Mouse (Mus musculus) limb, embryonic 14.5 days (tissue): ENCODE data around the gene Foxn3. TPM values are rescaled to one million over a fixed set of nuclear protein-coding genes. Genes with fewer than 3 reads are reported as not detected.

Experiments used
- ATAC-seq: fragments of 200-750 bp; cut with Nextera tagmentation; 2 replicates; pipeline ENCODE4 v1.8.0; 2017; ENCODE audit warnings: low read depth, moderate number of reproducible peaks, moderate TSS enrichment; ENCODE audit not compliant: low FRiP score
- DNase-seq: peaks from one replicate; pipeline ENCODE4 v3.0.0-alpha.2; 2015; ENCODE audit warnings: low spot score
- H3K27ac ChIP-seq: fragments of 300-500 bp; sonication (generic); replicated peaks from 2 replicates; pipeline ENCODE4 v1.5.1; 2014; ENCODE audit warnings: low read depth, mild to moderate bottlenecking, low read length, moderate library complexity, mixed read lengths
- H3K27me3 ChIP-seq: fragments of 300-500 bp; sonication (generic); 2 replicates; pipeline ENCODE4 v1.6.1; 2014; ENCODE audit warnings: low read length, mixed read lengths; ENCODE audit not compliant: control insufficient read depth, insufficient read depth
- H3K36me3 ChIP-seq: fragments of 300-500 bp; sonication (generic); 2 replicates; pipeline ENCODE4 v1.6.1; 2014; ENCODE audit warnings: mild to moderate bottlenecking, low read length, moderate library complexity, mixed read lengths; ENCODE audit not compliant: control insufficient read depth, insufficient read depth
- H3K4me1 ChIP-seq: fragments of 300-500 bp; sonication (generic); 2 replicates; pipeline ENCODE4 v1.6.1; 2014; ENCODE audit warnings: antibody characterized with exemption, low read length, mixed read lengths; ENCODE audit not compliant: control insufficient read depth, insufficient read depth
- H3K4me2 ChIP-seq: fragments of 300-500 bp; sonication (generic); replicated peaks from 2 replicates; pipeline ENCODE4 v1.6.1; 2014; ENCODE audit warnings: low read depth, mild to moderate bottlenecking, low read length, moderate library complexity; ENCODE audit not compliant: severe bottlenecking
- H3K4me3 ChIP-seq: fragments of 300-500 bp; sonication (generic); replicated peaks from 2 replicates; pipeline ENCODE4 v1.5.1; 2014; ENCODE audit warnings: low read length
- H3K9ac ChIP-seq: fragments of 300-500 bp; sonication (generic); 2 replicates; pipeline ENCODE4 v1.6.1; 2014; ENCODE audit warnings: mild to moderate bottlenecking, low read depth, low read length, moderate library complexity; ENCODE audit not compliant: severe bottlenecking
- H3K9me3 ChIP-seq: fragments of 300-500 bp; sonication (generic); 2 replicates; pipeline ENCODE4 v1.6.1; 2016; ENCODE audit warnings: low read length; ENCODE audit not compliant: control insufficient read depth
- POLR2A ChIP-seq: fragments of 200-500 bp; IDR thresholded peaks from 2 replicates; pipeline ENCODE4 v1.8.0; 2012; ENCODE audit warnings: inconsistent platforms, mild to moderate bottlenecking, moderate library complexity, borderline replicate concordance; ENCODE audit not compliant: insufficient read depth, insufficient read length; ENCODE audit errors: extremely low read depth
- whole genome bisulfite sequencing: fragments of 180-500 bp; shearing (Covaris S2); extraction: QIAGEN DNeasy Blood & Tissue Kit; methylation state at CpG from one replicate; pipeline ENCODE4 v1.1.7; 2014; 5-methylcytosine and 5-hydroxymethylcytosine counted together
- polyA plus RNA-seq, 2 experiments: library from polyadenylated mRNA; depleted of rRNA in 1 of 2; stranded (reverse) in 1 of 2; unstranded in 1 of 2; fragments of >200 nt; fragmentation: Nextera tagmentation in 1 of 2; extraction: Ambion mirVana in 1 of 2; gene quantifications; 2 replicates each; pipeline versions ENCODE4 v1.2.1 to v1.2.3; 2012 to 2014

Foxn3 gene
- polyA plus RNA-seq, 2 experiments = 27.6 to 118 TPM

GRCm38 (mm10) chr12:99365999-99366398 lies 197.4 kb downstream of the Foxn3 start:
- no peak overlapping the region for H3K4me2 ChIP-seq
- no peaks in the 10 kb centered on the region for H3K36me3 ChIP-seq
- DNase-seq = no peak
- no peak overlapping the region for H3K4me3 ChIP-seq
- TF ChIP-seq POLR2A = no peak
- H3K9me3 ChIP-seq = no peaks in the 10 kb centered on the region
- H3K4me1 ChIP-seq = peaks cover 8% of the 10 kb centered on the region; the same call in 1 of the 2 replicates
- WGBS = 79% methylated on average over 9 of the region's 9 CpGs
- H3K27ac ChIP-seq = no peak overlapping the region
- H3K9ac ChIP-seq = no peak overlapping the region
- ATAC-seq = no peak
- H3K27me3 ChIP-seq = no peaks in the 10 kb centered on the region

- no peak overlapping the region for H3K4me3 ChIP-seq
- no peak for ATAC-seq
- 75% methylated on average over 6 of the region's 6 CpGs for WGBS
- peaks cover 8% of the 10 kb centered on the region; the same call in 1 of the 2 replicates for H3K4me1 ChIP-seq
- H3K4me2 ChIP-seq = no peak overlapping the region
- no peaks in the 10 kb centered on the region for H3K36me3 ChIP-seq
- H3K27ac ChIP-seq = no peak overlapping the region
- no peak overlapping the region for H3K9ac ChIP-seq
- H3K9me3 ChIP-seq = no peaks in the 10 kb centered on the region
- no peak for DNase-seq
- H3K27me3 ChIP-seq = no peaks in the 10 kb centered on the region
- no peak for TF ChIP-seq POLR2A
Measured at GRCm38 (mm10) chr12:99364201-99364600, 199.2 kb downstream of the Foxn3 start.

GRCm38 (mm10) chr12:99363024-99363423 lies 200.4 kb downstream of the Foxn3 start:
- ATAC-seq (no peak), DNase-seq (no peak)
- Histone ChIP-seq H3K9me3 (no peaks in the 10 kb centered on the region), H3K4me1 (peaks cover 7% of the 10 kb centered on the region; the same call in 1 of the 2 replicates), H3K4me2 (no peak overlapping the region), H3K27ac (no peak overlapping the region), H3K27me3 (no peaks in the 10 kb centered on the region), H3K9ac (no peak overlapping the region), H3K4me3 (no peak overlapping the region), H3K36me3 (no peaks in the 10 kb centered on the region)
- no peak for TF ChIP-seq POLR2A
- WGBS = 77% methylated on average over 6 of the region's 6 CpGs

- Histone ChIP-seq H3K27me3 (no peaks in the 10 kb centered on the region), H3K9ac (no peak overlapping the region), H3K9me3 (no peaks in the 10 kb centered on the region), H3K4me2 (no peak overlapping the region), H3K4me3 (no peak overlapping the region), H3K4me1 (peaks cover 7% of the 10 kb centered on the region; the same call in 1 of the 2 replicates), H3K27ac (no peak overlapping the region), H3K36me3 (no peaks in the 10 kb centered on the region)
- no peak for TF ChIP-seq POLR2A
- DNase-seq = no peak
- 64% methylated on average over 5 of the region's 5 CpGs for WGBS
- ATAC-seq = no peak
Measured at GRCm38 (mm10) chr12:99361752-99362132, 201.6 kb downstream of the Foxn3 start.

GRCm38 (mm10) chr12:99360958-99361751 lies 202.2 kb downstream of the Foxn3 start:
- no peak overlapping the region for H3K27ac ChIP-seq
- no peak overlapping the region for H3K9ac ChIP-seq
- ATAC-seq = no peak
- no peak for DNase-seq
- H3K9me3 ChIP-seq = no peaks in the 10 kb centered on the region
- no peaks in the 10 kb centered on the region for H3K36me3 ChIP-seq
- H3K27me3 ChIP-seq = no peaks in the 10 kb centered on the region
- H3K4me1 ChIP-seq = peaks cover 7% of the 10 kb centered on the region; the same call in 1 of the 2 replicates
- 76% methylated on average over 8 of the region's 8 CpGs for WGBS
- no peak overlapping the region for H3K4me2 ChIP-seq
- no peak overlapping the region for H3K4me3 ChIP-seq
- TF ChIP-seq POLR2A = no peak
